Mouse (Mus musculus): ENCODE data around the gene Tmeff1. TPM values are rescaled to one million over a fixed set of nuclear protein-coding genes. Genes with fewer than 3 reads are reported as not detected.
A peak's percentile ranks its signal among the peaks of the same experiment; 100 is the strongest.
"Not testable (repeated sequence)": the region's sequence is repeated elsewhere in the genome, so short reads cannot be mapped to it uniquely, and the experiment has no call there.

Gene Tmeff1
- total and polyA plus RNA-seq, 2 experiments from 2014 or later = 14.7 to 17.7 TPM

- Histone ChIP-seq H3K27me3 (ENCODE audit: control insufficient read depth, insufficient read depth, low read length) (no peaks in the 10 kb centered on the region), H3K4me2 (ENCODE audit: low read depth, low read length) (no peak overlapping the region), H3K4me1 (ENCODE audit: control insufficient read depth, insufficient read depth) (peaks cover 9% of the 10 kb centered on the region; the same call in 1 of the 2 replicates), H3K4me3 (ENCODE audit: low read depth, low read length) (no peak overlapping the region), H3K36me3 (replicated peaks; ENCODE audit: control insufficient read depth, insufficient read depth, low read length) (no peaks in the 10 kb centered on the region), H3K27ac (ENCODE audit: low read depth) (no peak overlapping the region), H3K9me3 (replicated peaks; ENCODE audit: control insufficient read depth, low read length) (no peaks in the 10 kb centered on the region), H3K9ac (replicated peaks; ENCODE audit: low read depth, low read length) (no peak overlapping the region)
- WGBS = 90% methylated on average over 8 of the region's 8 CpGs
- no peak for DNase-seq (ENCODE audit: low spot score)
- TF ChIP-seq CTCF (IDR thresholded peaks at IDR 0.05; ENCODE audit: low read depth) (no peak), EP300 (IDR thresholded peaks at IDR 0.05; ENCODE audit: low read depth) (no peak)
- no peak for ATAC-seq (ENCODE audit: insufficient read depth, low read depth)
These were observed 98.2 kb downstream of the Tmeff1 start for GRCm38 (mm10) chr4:48683126-48683525.

GRCm38 (mm10) chr4:48683633-48684209 is 98.7 kb downstream of the Tmeff1 start:
- not testable (repeated sequence) for H3K9me3 ChIP-seq (replicated peaks; ENCODE audit: control insufficient read depth, low read length)

GRCm38 (mm10) chr4:48684593-48685187 is 99.7 kb downstream of the Tmeff1 start:
- Histone ChIP-seq H3K36me3 (replicated peaks; ENCODE audit: control insufficient read depth, insufficient read depth, low read length) (no peaks in the 10 kb centered on the region), H3K4me3 (ENCODE audit: low read depth, low read length) (no peak overlapping the region), H3K4me1 (ENCODE audit: control insufficient read depth, insufficient read depth) (peaks cover 9% of the 10 kb centered on the region; the same call in 1 of the 2 replicates), H3K9me3 (replicated peaks; ENCODE audit: control insufficient read depth, low read length) (no peaks in the 10 kb centered on the region), H3K4me2 (ENCODE audit: low read depth, low read length) (no peak overlapping the region), H3K27ac (ENCODE audit: low read depth) (no peak overlapping the region), H3K9ac (replicated peaks; ENCODE audit: low read depth, low read length) (no peak overlapping the region), H3K27me3 (ENCODE audit: control insufficient read depth, insufficient read depth, low read length) (no peaks in the 10 kb centered on the region)
- TF ChIP-seq EP300 (IDR thresholded peaks at IDR 0.05; ENCODE audit: low read depth) (no peak), CTCF (IDR thresholded peaks at IDR 0.05; ENCODE audit: low read depth) (no peak)
- DNase-seq (ENCODE audit: low spot score) = no peak
- no peak for ATAC-seq (ENCODE audit: insufficient read depth, low read depth)
- WGBS = 55% methylated on average over 7 of the region's 7 CpGs

More at GRCm38 (mm10) chr4:48683633-48684209, 98.7 kb downstream of the Tmeff1 start:
- not testable (repeated sequence) for H3K9ac ChIP-seq (replicated peaks; ENCODE audit: low read depth, low read length); DNase-seq (ENCODE audit: low spot score); H3K36me3 ChIP-seq (replicated peaks; ENCODE audit: control insufficient read depth, insufficient read depth, low read length); H3K27ac ChIP-seq (ENCODE audit: low read depth); H3K4me2 ChIP-seq (ENCODE audit: low read depth, low read length); H3K27me3 ChIP-seq (ENCODE audit: control insufficient read depth, insufficient read depth, low read length); H3K4me1 ChIP-seq (ENCODE audit: control insufficient read depth, insufficient read depth); H3K4me3 ChIP-seq (ENCODE audit: low read depth, low read length); ATAC-seq (ENCODE audit: insufficient read depth, low read depth)
- 89% methylated on average over 14 of the region's 21 CpGs for WGBS

GRCm38 (mm10) chr4:48688148-48688547 is 103.2 kb downstream of the Tmeff1 start:
- no peaks in the 10 kb centered on the region for H3K9me3 ChIP-seq (replicated peaks; ENCODE audit: control insufficient read depth, low read length)
- no peaks in the 10 kb centered on the region for H3K36me3 ChIP-seq (replicated peaks; ENCODE audit: control insufficient read depth, insufficient read depth, low read length)
- TF ChIP-seq CTCF (IDR thresholded peaks at IDR 0.05; ENCODE audit: low read depth) (no peak), EP300 (IDR thresholded peaks at IDR 0.05; ENCODE audit: low read depth) (no peak)
- H3K4me2 ChIP-seq (ENCODE audit: low read depth, low read length) = no peak overlapping the region
- H3K27ac ChIP-seq (ENCODE audit: low read depth) = no peak overlapping the region
- DNase-seq (ENCODE audit: low spot score) (no peak), ATAC-seq (ENCODE audit: insufficient read depth, low read depth) (no peak)
- no peak overlapping the region for H3K9ac ChIP-seq (replicated peaks; ENCODE audit: low read depth, low read length)
- no peak overlapping the region for H3K4me3 ChIP-seq (ENCODE audit: low read depth, low read length)
- WGBS = 50% methylated on average over 6 of the region's 6 CpGs
- no peaks in the 10 kb centered on the region for H3K4me1 ChIP-seq (ENCODE audit: control insufficient read depth, insufficient read depth)
- H3K27me3 ChIP-seq (ENCODE audit: control insufficient read depth, insufficient read depth, low read length) = no peaks in the 10 kb centered on the region

- no peak overlapping the region for H3K9ac ChIP-seq (replicated peaks; ENCODE audit: low read depth, low read length)
- no peaks in the 10 kb centered on the region for H3K27me3 ChIP-seq (ENCODE audit: control insufficient read depth, insufficient read depth, low read length)
- no peak for TF ChIP-seq EP300 (IDR thresholded peaks at IDR 0.05; ENCODE audit: low read depth)
- peak; percentile 68 for TF ChIP-seq CTCF (IDR thresholded peaks at IDR 0.05; ENCODE audit: low read depth)
- H3K36me3 ChIP-seq (replicated peaks; ENCODE audit: control insufficient read depth, insufficient read depth, low read length) = no peaks in the 10 kb centered on the region
- H3K27ac ChIP-seq (ENCODE audit: low read depth) = no peak overlapping the region
- no peaks in the 10 kb centered on the region for H3K4me1 ChIP-seq (ENCODE audit: control insufficient read depth, insufficient read depth)
- no peaks in the 10 kb centered on the region for H3K9me3 ChIP-seq (replicated peaks; ENCODE audit: control insufficient read depth, low read length)
- DNase-seq (ENCODE audit: low spot score) = peak; percentile 60
- no peak for ATAC-seq (ENCODE audit: insufficient read depth, low read depth)
- no peak overlapping the region for H3K4me3 ChIP-seq (ENCODE audit: low read depth, low read length)
- no peak overlapping the region for H3K4me2 ChIP-seq (ENCODE audit: low read depth, low read length)
- WGBS = 71% methylated on average over 9 of the region's 9 CpGs
These were observed 105.7 kb downstream of the Tmeff1 start for GRCm38 (mm10) chr4:48690640-48691039.
